ENCODE assay signal across 8 mouse cellular contexts in the genomic region with DNA sequence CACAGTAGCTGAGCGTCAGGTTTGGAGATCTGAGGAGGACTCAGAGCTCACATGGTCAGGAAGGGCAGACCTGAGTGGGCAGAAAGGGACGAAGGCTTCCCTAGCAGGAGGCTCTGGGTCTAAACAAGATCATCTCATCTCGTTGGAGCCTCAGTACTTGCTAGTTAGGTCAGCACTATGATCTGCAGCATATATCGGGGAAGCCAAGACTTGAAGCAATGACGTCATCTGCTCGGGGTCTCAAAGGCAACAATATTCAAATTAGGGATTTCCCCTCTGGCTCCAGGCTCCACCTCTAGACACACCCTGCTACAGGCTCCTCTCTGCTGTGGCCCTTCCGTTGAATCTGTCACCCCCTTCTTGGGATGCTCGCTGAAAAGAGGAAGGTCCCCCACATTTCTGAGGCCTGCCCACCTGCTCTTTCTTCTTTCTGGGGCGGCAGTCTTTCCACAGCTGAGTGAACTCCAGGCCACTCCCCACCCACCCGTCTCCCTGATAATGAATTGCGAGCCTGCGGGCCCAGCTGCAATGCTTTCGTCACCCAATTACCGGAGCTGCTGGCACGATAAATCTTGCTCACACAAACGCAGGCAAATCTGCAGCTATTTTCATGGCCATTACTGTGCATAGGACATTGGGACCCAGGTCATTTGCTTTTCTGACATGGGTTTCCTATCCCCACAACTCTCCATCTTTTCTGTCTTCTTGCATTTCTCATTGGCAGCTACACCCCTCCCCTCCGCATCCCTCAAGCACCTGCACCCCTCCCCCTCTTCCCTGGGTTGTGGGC. TPM values are rescaled to one million over a fixed set of nuclear protein-coding genes. Genes with fewer than 3 reads are reported as not detected.
DNase-seq lines count a peak whose midpoint lies in the region; ATAC-seq and TF ChIP-seq lines count a peak whose summit lies in the region.

No protein-coding gene starts in this region.

- no peak for TF ChIP-seq CTCF in stomach, postnatal 0 days (IDR thresholded peaks at IDR 0.05; ENCODE audit: low read depth)

- 0 out of 2 replicates have a peak, but pooled peaks cover 3% of the 10 kb centered on the region for H3K27me3 ChIP-seq in hindbrain, embryonic 13.5 days
- H3K27me3 ChIP-seq in midbrain, embryonic 13.5 days: 0 out of 2 replicates have a peak, but pooled peaks cover 2% of the 10 kb centered on the region
- no peaks in the 10 kb centered on the region for H3K27me3 ChIP-seq in stomach, postnatal 0 days (ENCODE audit: control insufficient read depth, insufficient read depth, low read length)

- peaks cover 40% of the 10 kb centered on the region for H3K4me1 ChIP-seq in hindbrain, embryonic 13.5 days (replicated peaks)
- H3K4me1 ChIP-seq in midbrain, embryonic 13.5 days (replicated peaks): peaks cover 31% of the 10 kb centered on the region
- H3K4me1 ChIP-seq in stomach, postnatal 0 days (replicated peaks; ENCODE audit: control insufficient read depth, insufficient read depth): no peaks in the 10 kb centered on the region

- peak overlapping the region; percentile 39; the same call in 1 of the 2 replicates for H3K9ac ChIP-seq in hindbrain, embryonic 13.5 days
- peak overlapping the region; percentile 42 for H3K9ac ChIP-seq in midbrain, embryonic 13.5 days (replicated peaks)
- H3K9ac ChIP-seq in stomach, postnatal 0 days (ENCODE audit: low read length): no peak overlapping the region

- WGBS in hindbrain, embryonic 13.5 days: 10% methylated on average over 17 of the region's 17 CpGs
- WGBS in midbrain, embryonic 13.5 days: 12% methylated on average over 17 of the region's 17 CpGs
- 13% methylated on average over 17 of the region's 17 CpGs for WGBS in stomach, postnatal 0 days

- no peak overlapping the region; the same call in 1 of the 2 replicates for H3K4me3 ChIP-seq in hindbrain, embryonic 13.5 days
- H3K4me3 ChIP-seq in midbrain, embryonic 13.5 days (replicated peaks): peak overlapping the region; percentile 13; the same call in 1 of the 2 replicates
- H3K4me3 ChIP-seq in stomach, postnatal 0 days (ENCODE audit: low read depth, low read length): no peak overlapping the region

- H3K36me3 ChIP-seq in hindbrain, embryonic 13.5 days: no peaks in the 10 kb centered on the region
- no peaks in the 10 kb centered on the region for H3K36me3 ChIP-seq in midbrain, embryonic 13.5 days
- no peaks in the 10 kb centered on the region for H3K36me3 ChIP-seq in stomach, postnatal 0 days (ENCODE audit: control insufficient read depth, insufficient read depth, low read length)

- H3K9me3 ChIP-seq in hindbrain, embryonic 13.5 days: no peaks in the 10 kb centered on the region
- no peaks in the 10 kb centered on the region for H3K9me3 ChIP-seq in midbrain, embryonic 13.5 days
- no peaks in the 10 kb centered on the region for H3K9me3 ChIP-seq in stomach, postnatal 0 days (ENCODE audit: control insufficient read depth, low read length)

- no peak for TF ChIP-seq EP300 in stomach, postnatal 0 days (optimal IDR thresholded peaks at IDR 0.05)

- H3K27ac ChIP-seq in hindbrain, embryonic 13.5 days: peak overlapping the region; percentile 86
- H3K27ac ChIP-seq in midbrain, embryonic 13.5 days: peak overlapping the region; percentile 32
- H3K27ac ChIP-seq in stomach, postnatal 0 days (replicated peaks): no peak overlapping the region

- ATAC-seq in hindbrain, embryonic 13.5 days (ENCODE audit: low FRiP score): peak; percentile 59
- ATAC-seq in midbrain, embryonic 13.5 days: peak; percentile 67
- ATAC-seq in stomach, postnatal 0 days (ENCODE audit: low FRiP score, low TSS enrichment): no peak

- peak overlapping the region; percentile 44 for H3K4me2 ChIP-seq in hindbrain, embryonic 13.5 days
- peak overlapping the region; percentile 45 for H3K4me2 ChIP-seq in midbrain, embryonic 13.5 days (replicated peaks)
- no peak overlapping the region for H3K4me2 ChIP-seq in stomach, postnatal 0 days (replicated peaks; ENCODE audit: low read depth)

- peak; percentile 15 for DNase-seq in gastrocnemius, adult 18-20 months (ENCODE audit: low spot score)
- no peak for DNase-seq in gastrocnemius, adult 8-10 months (ENCODE audit: low spot score in 2 of 2)
- DNase-seq in 416B (ENCODE audit: low read depth): peak; percentile 8
- peak; percentile 57 for DNase-seq in embryo, embryonic 11.5 days (ENCODE audit: low read depth, low spot score)
- peak; percentile 31 for DNase-seq in stomach, postnatal 0 days (ENCODE audit: low spot score)
- DNase-seq in testis, postnatal 10 days (ENCODE audit: low spot score): no peak

RNA-seq across cellular contexts. Expression of gene Olfr521, which starts 32.1 kb away (rescaled TPM):
- total RNA-seq in gastrocnemius, adult 18-20 months (2021): not detected
- not detected for total RNA-seq in gastrocnemius, adult 8-10 months (2022)
- not detected in 2 replicates for polyA plus RNA-seq in hindbrain, embryonic 13.5 days (2015; fragmentation: Nextera tagmentation; extraction: Ambion mirVana)
- not detected in 2 replicates for polyA plus RNA-seq in midbrain, embryonic 13.5 days (2015; fragmentation: Nextera tagmentation; extraction: Ambion mirVana)
- polyA plus RNA-seq in stomach, postnatal 0 days (2015; fragmentation: Nextera tagmentation; extraction: Ambion mirVana): not detected in 2 replicates

RNA-seq across cellular contexts. Expression of gene Neu3, which starts 32.8 kb away (rescaled TPM):
- total RNA-seq in gastrocnemius, adult 18-20 months (2021): 1 to 10 TPM; 2.5 to 3.0 TPM
- 1 to 10 TPM; 2.7 to 3.5 (median 2.9) TPM for total RNA-seq in gastrocnemius, adult 8-10 months (2022)
- polyA plus RNA-seq in hindbrain, embryonic 13.5 days (2015; fragmentation: Nextera tagmentation; extraction: Ambion mirVana): 2.2 TPM in 2 replicates
- polyA plus RNA-seq in midbrain, embryonic 13.5 days (2015; fragmentation: Nextera tagmentation; extraction: Ambion mirVana): 1.1 and 1.2 TPM in 2 replicates
- polyA plus RNA-seq in stomach, postnatal 0 days (2015; fragmentation: Nextera tagmentation; extraction: Ambion mirVana): 4.0 and 4.4 TPM in 2 replicates

Comparison
In these comparisons a context has a peak if more than half of its experiments do, and no peak if none do; other contexts are left out.
1. DNase-seq: peak in gastrocnemius, adult 18-20 months (single experiment), 416B (single experiment), embryo, embryonic 11.5 days (single experiment) and stomach, postnatal 0 days (single experiment); none in gastrocnemius, adult 8-10 months (0 of 2) and testis, postnatal 10 days (single experiment).